Mouse (Mus musculus) thymus, adult 2 months (tissue): ENCODE data around the gene Hps1. TPM values are rescaled to one million over a fixed set of nuclear protein-coding genes. Genes with fewer than 3 reads are reported as not detected.

Source experiments
- DNase-seq: peaks from one replicate; pipeline ENCODE4 v3.0.0; 2021
- H3K27ac ChIP-seq: fragments of 200-500 bp; 2 replicates; pipeline ENCODE4 v1.5.1; 2012; ENCODE audit warnings: low read length, control low read depth; ENCODE audit not compliant: control insufficient read depth, insufficient read depth
- H3K27me3 ChIP-seq: fragments of 200-500 bp; 2 replicates; pipeline ENCODE4 v1.6.1; 2012; ENCODE audit warnings: mild to moderate bottlenecking, low read length, moderate library complexity, mixed read lengths; ENCODE audit not compliant: control insufficient read depth, insufficient read depth
- H3K36me3 ChIP-seq: fragments of 200-500 bp; 2 replicates; pipeline ENCODE4 v1.6.1; 2012; ENCODE audit warnings: mild to moderate bottlenecking, low read length, moderate library complexity; ENCODE audit not compliant: control insufficient read depth, insufficient read depth
- H3K4me1 ChIP-seq: fragments of 200-500 bp; replicated peaks from 2 replicates; pipeline ENCODE4 v1.6.1; 2012; ENCODE audit warnings: low read length; ENCODE audit not compliant: control insufficient read depth, insufficient read depth
- H3K4me3 ChIP-seq: fragments of 200-500 bp; 2 replicates; pipeline ENCODE4 v1.5.1; 2012; ENCODE audit warnings: mild to moderate bottlenecking, low read length, control low read depth, moderate library complexity; ENCODE audit not compliant: control insufficient read depth, insufficient read depth
- CTCF ChIP-seq: fragments of 200-500 bp; IDR thresholded peaks from 2 replicates; pipeline ENCODE4 v1.5.1; 2012; ENCODE audit warnings: mild to moderate bottlenecking, control low read depth, low read length, moderate library complexity, borderline replicate concordance; ENCODE audit not compliant: control insufficient read depth, poor library complexity, insufficient read depth; ENCODE audit errors: extremely low read depth
- POLR2A ChIP-seq: fragments of 200-500 bp; IDR thresholded peaks from 2 replicates; pipeline ENCODE4 v1.6.1; 2012; ENCODE audit warnings: mild to moderate bottlenecking, low read length, control low read depth, moderate library complexity; ENCODE audit not compliant: control insufficient read depth, poor library complexity, insufficient read depth; ENCODE audit errors: extremely low read depth
- WGBS: fragments of 180-500 bp; shearing (Covaris S2); methylation state at CpG from one replicate; pipeline ENCODE4 v1.1.7; 2018; 5-methylcytosine and 5-hydroxymethylcytosine counted together
- polyA plus RNA-seq: library from polyadenylated mRNA; depleted of rRNA; stranded (reverse); fragments of >200 nt; gene quantifications from 2 replicates; pipeline ENCODE4 v1.2.3, GENCODE M21; 2012

Hps1 gene
- polyA plus RNA-seq, 1 experiment, result 46.2 TPM

- no peak overlapping the region for H3K27ac ChIP-seq
- WGBS, result 52% methylated on average over 6 of the region's 6 CpGs
- H3K4me3 ChIP-seq, result no peak overlapping the region
- no peaks in the 10 kb centered on the region for H3K36me3 ChIP-seq
- no peak for TF ChIP-seq POLR2A
- TF ChIP-seq CTCF, result no peak
- DNase-seq, result no peak
- 0 out of 2 replicates have a peak, but pooled peaks cover 8% of the 10 kb centered on the region for H3K4me1 ChIP-seq
- no peaks in the 10 kb centered on the region for H3K27me3 ChIP-seq
These were observed 23.1 kb downstream of the Hps1 start for GRCm38 (mm10) chr19:42756671-42757070.

- Histone ChIP-seq H3K27ac (no peak overlapping the region), H3K4me1 (0 out of 2 replicates have a peak, but pooled peaks cover 8% of the 10 kb centered on the region), H3K36me3 (no peaks in the 10 kb centered on the region), H3K27me3 (no peaks in the 10 kb centered on the region), H3K4me3 (no peak overlapping the region)
- no peak for DNase-seq
- 59% methylated on average over 15 of the region's 15 CpGs for WGBS
- no peak for TF ChIP-seq POLR2A
- no peak for TF ChIP-seq CTCF
These were observed 24.5 kb downstream of the Hps1 start for GRCm38 (mm10) chr19:42755148-42755870.

GRCm38 (mm10) chr19:42753141-42753917 is 26.4 kb downstream of the Hps1 start:
- Histone ChIP-seq H3K36me3 (no peaks in the 10 kb centered on the region), H3K4me3 (no peak overlapping the region), H3K27ac (no peak overlapping the region), H3K4me1 (0 out of 2 replicates have a peak, but pooled peaks cover 8% of the 10 kb centered on the region), H3K27me3 (no peaks in the 10 kb centered on the region)
- WGBS, result 20% methylated on average over 11 of the region's 11 CpGs
- TF ChIP-seq CTCF (no peak), POLR2A (no peak)
- DNase-seq, result no peak

- 57% methylated on average over 22 of the region's 22 CpGs for whole genome bisulfite sequencing
- H3K36me3 ChIP-seq, result no peaks in the 10 kb centered on the region
These were observed 27.3 kb downstream of the Hps1 start, which contains the start of gene Pyroxd2 for GRCm38 (mm10) chr19:42752363-42752931. Gene Pyroxd2, minus strand, starts transcription at chr19:42752775.

GRCm38 (mm10) chr19:42750196-42750595 is 29.6 kb downstream of the Hps1 start:
- WGBS, result 91% methylated on average over 11 of the region's 11 CpGs
- Histone ChIP-seq H3K27ac (no peak overlapping the region), H3K36me3 (no peaks in the 10 kb centered on the region)

More at GRCm38 (mm10) chr19:42752363-42752931, 27.3 kb downstream of the Hps1 start, which contains the start of gene Pyroxd2:
- peak; percentile 31 for DNase-seq
- no peak within 1 kb of the TSS for H3K27ac ChIP-seq
- H3K4me3 ChIP-seq, result no peak within 1 kb of the TSS
- no peaks in the 10 kb centered on the region for H3K27me3 ChIP-seq
- TF ChIP-seq POLR2A (no peak), CTCF (no peak)
- 0 out of 2 replicates have a peak, but pooled peaks cover 8% of the 10 kb centered on the region for H3K4me1 ChIP-seq

GRCm38 (mm10) chr19:42746702-42747101 is 33.1 kb downstream of the Hps1 start:
- TF ChIP-seq CTCF (no peak), POLR2A (no peak)
- 94% methylated on average over 8 of the region's 8 CpGs for WGBS
- H3K4me3 ChIP-seq, result no peak overlapping the region
- no peak overlapping the region for H3K27ac ChIP-seq
- no peaks in the 10 kb centered on the region for H3K27me3 ChIP-seq
- DNase-seq, result no peak
- no peaks in the 10 kb centered on the region for H3K36me3 ChIP-seq
- H3K4me1 ChIP-seq, result no peaks in the 10 kb centered on the region

More at GRCm38 (mm10) chr19:42750196-42750595, 29.6 kb downstream of the Hps1 start:
- Histone ChIP-seq H3K4me3 (no peak overlapping the region), H3K4me1 (0 out of 2 replicates have a peak, but pooled peaks cover 5% of the 10 kb centered on the region), H3K27me3 (no peaks in the 10 kb centered on the region)
- TF ChIP-seq POLR2A, result no peak
- no peak for TF ChIP-seq CTCF
- no peak for DNase-seq
